In genomic region chr8:81594134-81594714, GRCm38 (mm10) we compare ENCODE assay signal across 16 mouse cellular contexts.
"Had no signal": no experiment of that assay in that cellular context is flagged by ENCODE, and none has a peak within 500 bp of the region (broad histone marks: within the 10 kb centered on the region; RNA-seq: fewer than 3 reads in every experiment).

No protein-coding gene starts in this region.

- DNase-seq: kidney, adult 8-10 months; kidney, postnatal 36 days; left cerebral cortex, postnatal 4 days; right cerebral cortex, adult 18-20 months; right cerebral cortex, postnatal 25 days; thymus, postnatal 36 days had no signal

- H3K4me1 ChIP-seq: limb, embryonic 13.5 days; midbrain, embryonic 12.5 days; neural tube, embryonic 15.5 days had no signal

- H3K9ac ChIP-seq: limb, embryonic 13.5 days; liver, embryonic 14.5 days; midbrain, embryonic 12.5 days; neural tube, embryonic 15.5 days had no signal

- H3K9me3 ChIP-seq: limb, embryonic 13.5 days; megakaryocyte, embryonic 14.5 days; midbrain, embryonic 12.5 days; neural tube, embryonic 15.5 days had no signal

- H3K27me3 ChIP-seq: limb, embryonic 13.5 days; megakaryocyte, embryonic 14.5 days; midbrain, embryonic 12.5 days; neural tube, embryonic 15.5 days had no signal

- H3K4me3 ChIP-seq: layer of hippocampus, adult 2 months; limb, embryonic 13.5 days; megakaryocyte, embryonic 14.5 days; midbrain, embryonic 12.5 days; neural tube, embryonic 15.5 days had no signal

- ATAC-seq: intestine, postnatal 0 days; midbrain, embryonic 16.5 days had no signal

- H3K36me3 ChIP-seq: limb, embryonic 13.5 days; midbrain, embryonic 12.5 days; neural tube, embryonic 15.5 days had no signal

- H3K4me2 ChIP-seq: limb, embryonic 13.5 days; midbrain, embryonic 12.5 days; neural tube, embryonic 15.5 days had no signal

- H3K27ac ChIP-seq: kidney, postnatal 0 days; layer of hippocampus, adult 2 months; limb, embryonic 13.5 days; liver, embryonic 14.5 days; macrophage; midbrain, embryonic 12.5 days; neural tube, embryonic 15.5 days had no signal
